Mouse (Mus musculus) left cerebral cortex, adult 2 months (tissue): Measurements from ENCODE around the gene Trmt44. TPM values are rescaled to one million over a fixed set of nuclear protein-coding genes. Genes with fewer than 3 reads are reported as not detected.
"Not testable (repeated sequence)": the region's sequence is repeated elsewhere in the genome, so short reads cannot be mapped to it uniquely, and the experiment has no call there.

Source experiments
- DNase-seq, 2 experiments: peaks; one replicate each; pipeline ENCODE4 v3.0.0; 2021 to 2022; ENCODE audit warnings: low spot score in 2 of 2, mixed read lengths in 1 of 2; ENCODE audit errors: extremely low spot score in 1 of 2
- H3K27ac ChIP-seq: fragments of 200-600 bp; 2 replicates; pipeline ENCODE4 v1.8.1; 2022
- H3K4me3 ChIP-seq: fragments of 200-600 bp; 2 replicates; pipeline ENCODE4 v1.8.1; 2022
- CTCF ChIP-seq: fragments of 200-600 bp; IDR thresholded peaks from 2 replicates; pipeline ENCODE4 v1.8.1; 2022; ENCODE audit warnings: antibody characterized with exemption, mild to moderate bottlenecking, moderate library complexity
- intact Hi-C: fragments of 180-260 bp; cut with DNase I; formaldehyde crosslinking; loops from one replicate; pipeline ENCODE4 v1.15.1; 2025
- total RNA-seq, 2 experiments: library from RNA; stranded (reverse); gene quantifications; 2 replicates each; pipeline ENCODE4 v1.2.3; 2021

Gene Trmt44
- total RNA-seq, 2 experiments from 2014 or later, result 9.4 to 9.6 TPM

GRCm38 (mm10) chr5:35606800-35607199, 31.9 kb upstream of the Trmt44 start:
- H3K4me3 ChIP-seq, result no peak overlapping the region
- intact Hi-C loops, result no loop called here
- no peak for DNase-seq
- no peak for TF ChIP-seq CTCF
- H3K27ac ChIP-seq, result no peak overlapping the region

- no peak overlapping the region for H3K4me3 ChIP-seq
- DNase-seq, result no peak
- intact Hi-C loops, result no loop called here
Measured at GRCm38 (mm10) chr5:35605355-35605754, 30.5 kb upstream of the Trmt44 start.

GRCm38 (mm10) chr5:35601526-35601925, 26.7 kb upstream of the Trmt44 start:
- H3K4me3 ChIP-seq, result no peak overlapping the region
- intact Hi-C loops, result no loop called here
- TF ChIP-seq CTCF, result no peak
- no peak overlapping the region for H3K27ac ChIP-seq
- no peak for DNase-seq

More at GRCm38 (mm10) chr5:35605355-35605754, 30.5 kb upstream of the Trmt44 start:
- no peak overlapping the region for H3K27ac ChIP-seq
- no peak for TF ChIP-seq CTCF

GRCm38 (mm10) chr5:35600233-35600632, 25.4 kb upstream of the Trmt44 start:
- no peak for TF ChIP-seq CTCF
- Histone ChIP-seq H3K27ac (no peak overlapping the region), H3K4me3 (no peak overlapping the region)
- intact Hi-C loops, result no loop called here
- no peak for DNase-seq

GRCm38 (mm10) chr5:35596169-35597160, 21.6 kb upstream of the Trmt44 start:
- no peak for TF ChIP-seq CTCF
- intact Hi-C loops, result loop anchor here (5.0 kb wide), 2 partner anchors 101 to 261 kb away; no protein-coding TSS in a partner anchor
- Histone ChIP-seq H3K4me3 (no peak overlapping the region), H3K27ac (no peak overlapping the region)
- no peak for DNase-seq

- H3K27ac ChIP-seq, result no peak overlapping the region
- DNase-seq, result peak; percentile 67 to 75
- peak; percentile 100 for TF ChIP-seq CTCF
- intact Hi-C loops, result loop anchor here (1.0 to 5.0 kb wide), 4 partner anchors 86 to 262 kb away; no protein-coding TSS in a partner anchor
- no peak overlapping the region for H3K4me3 ChIP-seq
Measured at GRCm38 (mm10) chr5:35595706-35596105, 20.8 kb upstream of the Trmt44 start.

- Histone ChIP-seq H3K4me3 (no peak overlapping the region), H3K27ac (no peak overlapping the region)
- intact Hi-C loops, result loop anchor here (1.0 to 5.0 kb wide), 4 partner anchors 87 to 263 kb away; no protein-coding TSS in a partner anchor
- DNase-seq, result no peak
- TF ChIP-seq CTCF, result no peak
Measured at GRCm38 (mm10) chr5:35594768-35595167, 19.9 kb upstream of the Trmt44 start.

- H3K27ac ChIP-seq, result no peak overlapping the region
- no peak for DNase-seq
- intact Hi-C loops, result no loop called here
- no peak for TF ChIP-seq CTCF
- no peak overlapping the region for H3K4me3 ChIP-seq
Measured at GRCm38 (mm10) chr5:35593272-35593671, 18.4 kb upstream of the Trmt44 start.

- intact Hi-C loops, result no loop called here
- TF ChIP-seq CTCF, result no peak
- no peak for DNase-seq
- no peak overlapping the region for H3K27ac ChIP-seq
- H3K4me3 ChIP-seq, result no peak overlapping the region
Measured at GRCm38 (mm10) chr5:35592824-35593223, 18.0 kb upstream of the Trmt44 start.

- H3K27ac ChIP-seq, result no peak overlapping the region
- no peak for DNase-seq
- intact Hi-C loops, result no loop called here
- no peak overlapping the region for H3K4me3 ChIP-seq
- TF ChIP-seq CTCF, result peak; percentile 25; the same call in 1 of the 2 replicates
Measured at GRCm38 (mm10) chr5:35592081-35592736, 17.3 kb upstream of the Trmt44 start.

GRCm38 (mm10) chr5:35591497-35591896, 16.6 kb upstream of the Trmt44 start:
- no peak overlapping the region for H3K27ac ChIP-seq
- intact Hi-C loops, result no loop called here

GRCm38 (mm10) chr5:35584259-35584658, 9.4 kb upstream of the Trmt44 start:
- intact Hi-C loops, result loop anchor here (10.0 kb wide), 1 partner anchor 391 kb away; no protein-coding TSS in a partner anchor
- H3K4me3 ChIP-seq, DNase-seq, H3K27ac ChIP-seq: not testable (repeated sequence)

More at GRCm38 (mm10) chr5:35591497-35591896, 16.6 kb upstream of the Trmt44 start:
- DNase-seq, result no peak
- H3K4me3 ChIP-seq, result no peak overlapping the region
- no peak for TF ChIP-seq CTCF
